Mouse (Mus musculus) kidney, adult 2 months (tissue): ENCODE measurements at regions not wholly inside any gene's neighbourhood (a gene's known extent, or its start where the extent isn't known, plus 50 kb on each side); places are given as distances from the start of the nearest gene placed in this dataset.

Source experiments
- CTCF ChIP-seq: fragments of 200-500 bp; conservative IDR thresholded peaks from 2 replicates; pipeline ENCODE4 v1.5.1; 2011; ENCODE audit warnings: low read depth, mild to moderate bottlenecking, control low read depth, low read length, moderate library complexity, mixed read lengths; ENCODE audit not compliant: insufficient read depth, insufficient read length
- POLR2A ChIP-seq: fragments of 200-500 bp; IDR thresholded peaks from one replicate; pipeline ENCODE4 v1.6.1; 2011; ENCODE audit warnings: low read depth, low read length, control low read depth

- no peak for TF ChIP-seq POLR2A
- TF ChIP-seq CTCF = no peak
Observed at GRCm38 (mm10) chr15:97533553-97534291, 171.9 kb downstream of the Rpap3 start.
